Mouse (Mus musculus): ENCODE results near the gene 9330159F19Rik. TPM values are rescaled to one million over a fixed set of nuclear protein-coding genes. Genes with fewer than 3 reads are reported as not detected.

The 9330159F19Rik gene
- polyA plus RNA-seq, 1 experiment from 2014 or later: 0.06 TPM

DNA sequence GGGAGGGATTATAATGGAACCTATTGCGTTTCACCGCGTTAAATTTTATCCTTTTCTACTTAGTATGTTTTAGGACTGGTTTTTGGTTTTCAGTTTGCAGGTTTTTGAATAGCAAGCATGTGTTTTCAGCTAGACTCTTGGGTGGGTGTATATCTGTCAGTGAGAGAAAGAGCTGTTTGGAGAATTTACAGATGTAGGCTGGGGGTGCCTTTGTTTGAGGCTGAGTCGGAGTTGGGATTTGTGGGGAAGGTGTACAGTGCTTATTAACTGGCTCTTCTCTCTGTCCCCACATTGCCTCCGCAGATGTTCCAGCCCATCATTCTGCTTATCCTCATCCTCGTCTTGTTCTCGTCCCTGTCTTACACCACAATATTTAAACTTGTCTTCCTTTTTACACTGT lies 12.8 kb upstream of the 9330159F19Rik start, which contains the start of gene Gm49353:
Gene Gm49353 (plus strand): TSS at position 313 of the 400 bp plus-strand sequence.
- Histone ChIP-seq H3K4me1 (ENCODE audit: insufficient read depth, low read length) (no peaks in the 10 kb centered on the region), H3K27me3 (ENCODE audit: insufficient read depth, low read length) (no peaks in the 10 kb centered on the region), H3K4me3 (ENCODE audit: low read length) (no peak within 1 kb of the TSS), H3K9me3 (ENCODE audit: low read length) (peaks cover 7% of the 10 kb centered on the region), H3K36me3 (ENCODE audit: insufficient read depth, low read length) (no peaks in the 10 kb centered on the region), H3K27ac (ENCODE audit: low read length) (no peak within 1 kb of the TSS), H3K4me2 (replicated peaks; ENCODE audit: low read depth, low read length) (no peak within 1 kb of the TSS), H3K9ac (replicated peaks; ENCODE audit: low read length) (no peak within 1 kb of the TSS)
- ATAC-seq (ENCODE audit: low FRiP score, low TSS enrichment): no peak
- 76% methylated on average over 7 of the region's 7 CpGs for WGBS

DNA sequence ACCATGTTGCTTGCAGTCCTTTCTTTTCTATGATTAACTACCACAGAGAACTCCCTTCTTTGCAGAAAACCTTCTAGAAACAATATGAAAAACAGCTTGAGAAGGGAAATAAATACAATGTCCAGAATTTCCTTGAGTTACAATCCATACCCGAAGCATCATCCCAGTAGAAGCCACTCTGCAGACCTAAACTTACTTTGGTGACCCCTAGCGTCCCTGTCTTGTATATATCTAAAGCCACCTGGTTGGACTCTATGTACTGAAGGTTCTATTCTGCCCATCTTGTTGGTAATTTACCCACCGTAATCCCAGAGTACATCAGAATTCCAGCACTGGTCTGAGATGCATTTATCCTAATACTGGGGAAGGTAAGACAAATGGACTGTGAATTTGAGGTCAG lies 11.6 kb upstream of the 9330159F19Rik start:
- Histone ChIP-seq H3K4me1 (ENCODE audit: insufficient read depth, low read length) (no peaks in the 10 kb centered on the region), H3K27ac (ENCODE audit: low read length) (no peak overlapping the region), H3K4me2 (replicated peaks; ENCODE audit: low read depth, low read length) (no peak overlapping the region), H3K9me3 (ENCODE audit: low read length) (peaks cover 7% of the 10 kb centered on the region), H3K27me3 (ENCODE audit: insufficient read depth, low read length) (no peaks in the 10 kb centered on the region), H3K4me3 (ENCODE audit: low read length) (no peak overlapping the region), H3K36me3 (ENCODE audit: insufficient read depth, low read length) (no peaks in the 10 kb centered on the region), H3K9ac (replicated peaks; ENCODE audit: low read length) (no peak overlapping the region)
- no peak for ATAC-seq (ENCODE audit: low FRiP score, low TSS enrichment)
- 77% methylated on average over 3 of the region's 3 CpGs for WGBS

DNA sequence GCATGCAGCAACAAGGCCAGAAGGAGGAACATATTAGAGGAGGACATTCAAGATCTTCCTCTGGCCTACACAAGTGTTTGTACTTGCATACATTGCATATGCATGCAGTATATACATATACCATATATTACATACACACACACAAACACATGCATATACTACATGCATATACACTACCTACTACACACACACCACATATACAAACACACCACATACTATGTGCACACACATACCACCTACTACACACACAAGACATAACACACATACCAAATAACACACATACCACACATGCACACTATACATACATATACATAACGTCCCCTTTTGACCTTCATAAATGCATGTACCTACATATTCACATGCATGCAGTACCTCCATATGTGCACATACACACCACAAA lies 10.8 kb upstream of the 9330159F19Rik start:
- 86% methylated on average over 1 of the region's 1 CpGs for WGBS
- Histone ChIP-seq H3K36me3 (ENCODE audit: insufficient read depth, low read length) (no peaks in the 10 kb centered on the region), H3K4me3 (ENCODE audit: low read length) (no peak overlapping the region), H3K27me3 (ENCODE audit: insufficient read depth, low read length) (no peaks in the 10 kb centered on the region), H3K9me3 (ENCODE audit: low read length) (peaks cover 7% of the 10 kb centered on the region), H3K9ac (replicated peaks; ENCODE audit: low read length) (no peak overlapping the region), H3K27ac (ENCODE audit: low read length) (no peak overlapping the region), H3K4me2 (replicated peaks; ENCODE audit: low read depth, low read length) (no peak overlapping the region), H3K4me1 (ENCODE audit: insufficient read depth, low read length) (no peaks in the 10 kb centered on the region)
- no peak for ATAC-seq (ENCODE audit: low FRiP score, low TSS enrichment)

DNA sequence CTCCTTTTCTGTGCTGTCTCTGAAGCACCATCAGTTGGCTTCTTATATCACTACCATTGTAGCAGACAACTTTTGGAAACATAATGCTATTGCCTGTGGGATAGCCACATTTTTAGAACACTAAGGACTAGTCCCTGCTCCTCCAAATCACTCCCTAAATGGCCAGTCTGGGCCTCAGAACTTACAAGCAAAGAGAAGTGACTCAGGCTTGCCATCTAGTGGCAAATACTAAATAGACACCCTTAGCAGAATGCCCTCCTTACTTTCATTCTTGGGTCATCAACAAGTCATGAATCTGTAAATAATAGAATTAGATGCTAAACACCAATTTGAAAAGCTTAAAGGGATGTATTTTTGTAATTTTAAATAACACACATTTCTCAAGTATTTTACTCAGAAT lies 4.7 kb upstream of the 9330159F19Rik start:
- no peaks in the 10 kb centered on the region for H3K4me1 ChIP-seq (ENCODE audit: insufficient read depth, low read length)
- no peak overlapping the region for H3K9ac ChIP-seq (replicated peaks; ENCODE audit: low read length)
- no peaks in the 10 kb centered on the region for H3K27me3 ChIP-seq (ENCODE audit: insufficient read depth, low read length)
- no peaks in the 10 kb centered on the region for H3K9me3 ChIP-seq (ENCODE audit: low read length)
- no peak overlapping the region for H3K4me3 ChIP-seq (ENCODE audit: low read length)
- H3K36me3 ChIP-seq (ENCODE audit: insufficient read depth, low read length): no peaks in the 10 kb centered on the region
- no peak overlapping the region for H3K4me2 ChIP-seq (replicated peaks; ENCODE audit: low read depth, low read length)
- no peak for ATAC-seq (ENCODE audit: low FRiP score, low TSS enrichment)
- no peak overlapping the region for H3K27ac ChIP-seq (ENCODE audit: low read length)

DNA sequence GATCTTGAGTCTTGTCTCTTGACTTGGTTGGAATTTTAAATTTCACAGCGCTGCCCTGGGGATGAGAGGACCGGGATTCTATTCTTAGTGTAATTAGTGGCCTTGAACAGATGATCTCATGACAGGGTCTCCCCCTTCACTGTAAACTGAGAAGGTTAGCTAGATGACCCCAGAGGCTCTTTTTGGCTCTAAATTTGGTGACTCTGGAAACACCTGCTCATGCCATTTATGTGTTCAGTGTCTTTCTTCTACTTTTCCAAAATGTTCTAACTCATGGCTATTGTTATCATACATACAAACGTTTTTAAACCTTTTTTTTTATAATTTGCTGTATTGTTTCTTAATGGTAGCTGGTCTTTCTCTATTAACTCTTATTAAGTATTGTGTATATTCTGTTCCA lies 2.7 kb upstream of the 9330159F19Rik start:
- no peaks in the 10 kb centered on the region for H3K36me3 ChIP-seq (ENCODE audit: insufficient read depth, low read length)
- no peaks in the 10 kb centered on the region for H3K9me3 ChIP-seq (ENCODE audit: low read length)
- H3K4me2 ChIP-seq (replicated peaks; ENCODE audit: low read depth, low read length): no peak overlapping the region
- H3K27me3 ChIP-seq (ENCODE audit: insufficient read depth, low read length): no peaks in the 10 kb centered on the region
- H3K27ac ChIP-seq (ENCODE audit: low read length): no peak overlapping the region
- no peak overlapping the region for H3K9ac ChIP-seq (replicated peaks; ENCODE audit: low read length)
- H3K4me3 ChIP-seq (ENCODE audit: low read length): no peak overlapping the region
- H3K4me1 ChIP-seq (ENCODE audit: insufficient read depth, low read length): no peaks in the 10 kb centered on the region
- ATAC-seq (ENCODE audit: low FRiP score, low TSS enrichment): no peak
- 50% methylated on average over 3 of the region's 3 CpGs for WGBS

DNA sequence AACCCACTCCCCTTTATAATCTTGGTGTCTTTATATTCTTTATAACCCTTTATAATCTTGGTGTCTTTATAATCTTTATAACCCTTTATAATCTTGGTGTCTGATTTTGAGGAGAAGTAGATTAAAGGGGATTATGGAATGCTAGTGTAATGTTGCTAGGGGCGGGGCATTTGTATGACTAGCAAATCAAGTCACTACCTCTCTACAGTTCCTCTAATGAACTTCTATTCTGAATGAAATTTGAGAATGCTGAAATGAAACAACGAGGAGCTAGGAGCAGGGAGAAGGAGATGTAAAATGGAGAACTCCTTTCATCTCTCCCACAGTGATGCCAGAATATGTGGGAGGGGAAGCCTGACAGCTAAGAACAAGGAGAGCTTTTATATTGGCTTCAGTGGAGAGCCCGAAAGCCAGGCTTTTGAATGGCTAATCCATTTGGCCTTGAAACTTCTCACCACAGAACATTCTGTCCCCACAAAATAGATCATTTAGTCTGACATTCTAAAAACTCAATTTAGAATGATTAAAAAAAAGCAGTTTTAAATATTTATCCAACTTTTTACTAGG lies 2.2 kb downstream of the 9330159F19Rik start:
- Histone ChIP-seq H3K4me3 (ENCODE audit: low read length) (no peak overlapping the region), H3K9ac (replicated peaks; ENCODE audit: low read length) (no peak overlapping the region), H3K27me3 (ENCODE audit: insufficient read depth, low read length) (no peaks in the 10 kb centered on the region), H3K4me2 (replicated peaks; ENCODE audit: low read depth, low read length) (no peak overlapping the region), H3K4me1 (ENCODE audit: insufficient read depth, low read length) (no peaks in the 10 kb centered on the region), H3K36me3 (ENCODE audit: insufficient read depth, low read length) (no peaks in the 10 kb centered on the region), H3K9me3 (ENCODE audit: low read length) (no peaks in the 10 kb centered on the region), H3K27ac (ENCODE audit: low read length) (no peak overlapping the region)
- 44% methylated on average over 3 of the region's 3 CpGs for WGBS
- no peak for ATAC-seq (ENCODE audit: low FRiP score, low TSS enrichment)

DNA sequence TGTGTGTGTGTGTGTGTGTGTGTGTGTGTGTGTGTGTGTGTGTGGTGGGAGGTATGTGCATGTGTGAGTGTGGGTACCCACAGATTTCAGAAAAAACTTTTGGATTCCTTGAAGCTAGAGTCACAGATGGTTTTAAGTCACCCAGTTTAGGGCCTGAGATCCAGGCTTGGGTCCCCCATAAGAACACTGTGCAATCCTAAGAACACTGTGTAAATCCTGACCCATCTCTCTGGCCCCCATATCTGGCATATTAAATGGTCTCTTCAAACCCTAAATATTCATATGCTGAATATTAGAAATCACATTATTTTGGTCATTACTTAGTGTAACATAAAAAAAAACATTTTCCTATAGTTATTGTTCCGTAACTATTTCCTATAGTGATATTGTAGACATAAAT lies 5.6 kb downstream of the 9330159F19Rik start:
- Histone ChIP-seq H3K27ac (ENCODE audit: low read length) (no peak overlapping the region), H3K4me2 (replicated peaks; ENCODE audit: low read depth, low read length) (no peak overlapping the region), H3K36me3 (ENCODE audit: insufficient read depth, low read length) (no peaks in the 10 kb centered on the region), H3K27me3 (ENCODE audit: insufficient read depth, low read length) (no peaks in the 10 kb centered on the region), H3K4me1 (ENCODE audit: insufficient read depth, low read length) (no peaks in the 10 kb centered on the region), H3K4me3 (ENCODE audit: low read length) (no peak overlapping the region), H3K9ac (replicated peaks; ENCODE audit: low read length) (no peak overlapping the region), H3K9me3 (ENCODE audit: low read length) (no peaks in the 10 kb centered on the region)
- 89% methylated on average over 1 of the region's 1 CpGs for WGBS
- no peak for ATAC-seq (ENCODE audit: low FRiP score, low TSS enrichment)

DNA sequence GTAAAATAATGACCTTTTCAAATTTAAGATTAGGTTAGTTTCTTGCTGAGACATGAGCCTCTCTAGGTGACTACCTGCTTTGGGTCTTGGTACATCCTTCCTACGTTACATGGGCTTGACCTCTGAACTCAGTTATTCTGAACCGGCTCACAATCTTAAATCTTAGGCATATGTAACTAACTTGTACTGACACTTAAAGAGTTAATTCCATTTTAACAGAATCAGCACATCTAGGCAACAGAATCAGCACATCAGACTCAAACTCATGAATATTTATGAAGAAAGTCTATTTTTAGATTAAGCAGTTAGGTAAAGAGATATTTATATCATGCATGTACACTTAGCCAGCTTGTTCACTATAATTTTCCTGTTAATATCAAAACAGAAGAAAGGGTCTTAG lies 6.0 kb downstream of the 9330159F19Rik start:
- Histone ChIP-seq H3K4me2 (replicated peaks; ENCODE audit: low read depth, low read length) (no peak overlapping the region), H3K27ac (ENCODE audit: low read length) (no peak overlapping the region), H3K36me3 (ENCODE audit: insufficient read depth, low read length) (no peaks in the 10 kb centered on the region), H3K9me3 (ENCODE audit: low read length) (no peaks in the 10 kb centered on the region), H3K4me1 (ENCODE audit: insufficient read depth, low read length) (no peaks in the 10 kb centered on the region), H3K4me3 (ENCODE audit: low read length) (no peak overlapping the region), H3K27me3 (ENCODE audit: insufficient read depth, low read length) (no peaks in the 10 kb centered on the region), H3K9ac (replicated peaks; ENCODE audit: low read length) (no peak overlapping the region)
- no peak for ATAC-seq (ENCODE audit: low FRiP score, low TSS enrichment)
- WGBS: 59% methylated on average over 2 of the region's 2 CpGs

DNA sequence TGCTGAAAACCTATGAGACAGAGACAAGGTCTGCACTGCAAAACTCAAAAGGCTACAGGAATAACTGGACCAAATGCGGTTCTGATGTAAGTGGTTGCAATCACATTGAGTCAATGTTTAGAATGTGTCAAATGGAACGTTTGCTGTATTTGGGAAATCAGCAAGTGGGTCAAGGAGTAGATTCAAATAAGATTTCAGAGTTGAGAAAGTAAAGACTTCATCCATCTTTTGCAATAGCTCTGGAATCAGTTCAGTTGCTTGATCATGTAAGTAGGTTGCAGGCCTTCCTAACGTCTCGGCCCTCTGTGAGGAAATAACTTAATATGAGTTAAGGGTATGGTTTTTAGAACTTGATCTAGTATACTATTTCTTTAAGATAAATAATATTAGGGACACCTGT lies 13.9 kb downstream of the 9330159F19Rik start:
- WGBS: 86% methylated on average over 4 of the region's 4 CpGs
- Histone ChIP-seq H3K27ac (ENCODE audit: low read length) (no peak overlapping the region), H3K4me1 (ENCODE audit: insufficient read depth, low read length) (no peaks in the 10 kb centered on the region), H3K4me2 (replicated peaks; ENCODE audit: low read depth, low read length) (no peak overlapping the region), H3K4me3 (ENCODE audit: low read length) (no peak overlapping the region), H3K36me3 (ENCODE audit: insufficient read depth, low read length) (no peaks in the 10 kb centered on the region), H3K9ac (replicated peaks; ENCODE audit: low read length) (no peak overlapping the region), H3K27me3 (ENCODE audit: insufficient read depth, low read length) (no peaks in the 10 kb centered on the region), H3K9me3 (ENCODE audit: low read length) (no peaks in the 10 kb centered on the region)
- no peak for ATAC-seq (ENCODE audit: low FRiP score, low TSS enrichment)

DNA sequence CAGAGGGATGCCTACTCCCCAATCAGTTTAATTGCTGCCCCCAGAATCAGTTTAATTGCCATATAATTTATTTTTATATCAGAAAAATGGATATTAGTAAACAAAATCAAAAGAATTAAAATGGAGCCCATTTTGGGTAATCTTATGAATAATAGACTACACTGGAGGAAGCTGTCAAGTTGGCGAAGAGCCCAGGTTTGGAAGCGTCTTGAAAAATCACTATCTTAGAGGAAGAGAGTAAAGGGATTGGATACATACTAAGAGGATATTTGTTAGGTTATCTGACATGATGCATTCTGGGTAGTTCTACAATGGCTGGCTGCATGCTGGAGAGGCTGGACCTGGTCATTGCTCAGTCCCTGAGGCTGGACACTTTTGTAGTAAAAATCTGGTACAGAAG lies 19.8 kb downstream of the 9330159F19Rik start:
- Histone ChIP-seq H3K4me1 (ENCODE audit: insufficient read depth, low read length) (no peaks in the 10 kb centered on the region), H3K4me2 (replicated peaks; ENCODE audit: low read depth, low read length) (no peak overlapping the region), H3K27ac (ENCODE audit: low read length) (no peak overlapping the region), H3K36me3 (ENCODE audit: insufficient read depth, low read length) (no peaks in the 10 kb centered on the region), H3K4me3 (ENCODE audit: low read length) (no peak overlapping the region), H3K9ac (replicated peaks; ENCODE audit: low read length) (no peak overlapping the region), H3K9me3 (ENCODE audit: low read length) (no peaks in the 10 kb centered on the region), H3K27me3 (ENCODE audit: insufficient read depth, low read length) (no peaks in the 10 kb centered on the region)
- 86% methylated on average over 2 of the region's 2 CpGs for WGBS
- no peak for ATAC-seq (ENCODE audit: low FRiP score, low TSS enrichment)

Measured in kidney, embryonic 16.5 days (tissue).